Mouse (Mus musculus): ENCODE data around the gene Nol9.

DNA sequence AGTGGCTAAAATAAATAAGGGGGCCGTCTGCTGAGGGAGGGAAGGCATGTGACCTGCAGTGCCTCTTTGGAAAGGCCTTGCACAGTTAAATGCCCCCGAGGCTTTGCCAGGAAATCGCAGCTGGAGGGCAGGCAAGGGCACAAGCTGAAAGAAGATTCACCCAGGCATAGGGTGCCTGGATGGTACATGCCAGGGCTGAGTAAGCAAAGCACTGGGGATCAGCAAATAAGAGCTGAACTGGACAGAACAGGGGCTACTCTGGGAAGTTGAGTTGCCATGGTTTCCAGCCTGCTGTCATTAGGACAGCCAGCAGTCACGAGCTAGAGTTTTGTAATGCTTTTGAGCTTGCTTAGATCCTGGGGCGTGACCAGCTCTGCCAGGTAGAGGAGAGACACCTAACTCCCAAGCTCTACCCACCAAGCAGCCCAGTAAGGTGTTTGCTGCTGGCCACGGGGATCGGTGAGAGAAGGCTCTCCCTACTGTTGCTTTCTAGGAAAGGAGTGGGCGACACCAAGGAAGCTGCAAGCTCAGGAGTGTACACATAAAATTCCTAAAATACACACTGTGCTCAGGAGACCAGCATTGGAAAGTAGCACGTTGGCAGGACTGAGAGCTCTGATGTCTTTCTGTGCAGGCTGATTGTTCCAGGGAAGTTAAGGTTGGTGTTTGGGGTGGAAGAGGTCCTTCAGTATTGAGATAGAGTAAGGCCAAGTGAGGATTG, 23.4 kb downstream of the Nol9 start:
- no peak for TF ChIP-seq CTCF (IDR thresholded peaks at IDR 0.05; ENCODE audit: low read depth)
- TF ChIP-seq EP300 (IDR thresholded peaks at IDR 0.05; ENCODE audit: low read depth), result no peak
